Mouse (Mus musculus) erythroid progenitor cell, adult 5-6 weeks (primary cell): Measurements from ENCODE around the gene Cd55. TPM values are rescaled to one million over a fixed set of nuclear protein-coding genes. Genes with fewer than 3 reads are reported as not detected.
"Not testable (repeated sequence)": the region's sequence is repeated elsewhere in the genome, so short reads cannot be mapped to it uniquely, and the experiment has no call there.

Source experiments
- ATAC-seq: replicated peaks from 2 replicates; pipeline ENCODE4 v1.8.0; 2016; ENCODE audit warnings: moderate number of reproducible peaks, mild to moderate bottlenecking, moderate TSS enrichment, inconsistent platforms; ENCODE audit not compliant: poor library complexity, low FRiP score, severe bottlenecking
- total RNA-seq, 2 experiments: library from RNA; stranded (forward) in 1 of 2; stranded (reverse) in 1 of 2; fragments of 150-400 nt in 1 of 2; fragments of 186-747, 209-891 nt in 1 of 2; gene quantifications; 2 replicates each; pipeline versions ENCODE4 v1.2.3 to v1.2.4; 2015 to 2017; ENCODE audit warnings: low replicate concordance in 2 of 2

Cd55 gene
- total RNA-seq (2015; ENCODE audit: low replicate concordance) (249 and 282 TPM in 2 replicates), total RNA-seq (2017; ENCODE audit: low replicate concordance) (131 and 164 TPM in 2 replicates)

- ATAC-seq, result peak; percentile 93
These were observed at the start of gene Cd55 for GRCm38 (mm10) chr1:130462084-130462861. Gene Cd55 (minus strand): TSS chr1:130462744.

DNA sequence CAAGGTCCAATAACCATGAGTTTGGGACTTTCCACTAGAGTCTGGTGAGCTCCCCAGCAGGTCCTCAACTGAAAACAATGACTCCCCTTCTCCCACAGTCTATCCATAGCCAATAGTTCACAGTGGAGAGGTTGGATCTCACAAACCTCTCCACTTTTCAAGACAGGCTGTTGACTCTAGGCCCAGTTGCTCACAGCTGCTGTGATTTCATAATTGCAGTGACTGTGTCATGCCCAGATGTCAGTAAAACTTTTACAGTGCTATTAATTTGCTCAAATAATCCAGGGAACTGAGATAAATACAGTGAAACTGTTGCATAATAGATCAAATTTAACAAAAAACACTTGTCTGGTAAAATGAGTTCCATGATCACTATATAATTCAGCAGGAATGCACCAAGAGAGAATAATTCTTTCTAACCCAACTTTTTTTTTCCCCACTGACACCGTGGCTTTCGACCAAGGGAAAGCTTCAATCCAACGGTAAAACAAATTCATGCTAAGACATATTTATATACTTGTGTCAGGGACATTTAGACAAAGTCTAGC lies 49.4 kb upstream of the Cd55 start:
- ATAC-seq, result no peak

GRCm38 (mm10) chr1:130508957-130509350 lies 46.4 kb upstream of the Cd55 start:
- ATAC-seq, result no peak

- 0 out of 2 replicates have a peak, but pooled peaks have one; percentile 36 for ATAC-seq
These were observed 45.7 kb upstream of the Cd55 start for GRCm38 (mm10) chr1:130508030-130508956.

GRCm38 (mm10) chr1:130507408-130507807 lies 44.9 kb upstream of the Cd55 start:
- no peak for ATAC-seq

- ATAC-seq, result no peak
These were observed 37.4 kb upstream of the Cd55 start for GRCm38 (mm10) chr1:130499962-130500361.

- ATAC-seq, result no peak
These were observed 35.8 kb upstream of the Cd55 start for GRCm38 (mm10) chr1:130498331-130498730.

GRCm38 (mm10) chr1:130486816-130487545 lies 24.4 kb upstream of the Cd55 start:
- no peak for ATAC-seq

DNA sequence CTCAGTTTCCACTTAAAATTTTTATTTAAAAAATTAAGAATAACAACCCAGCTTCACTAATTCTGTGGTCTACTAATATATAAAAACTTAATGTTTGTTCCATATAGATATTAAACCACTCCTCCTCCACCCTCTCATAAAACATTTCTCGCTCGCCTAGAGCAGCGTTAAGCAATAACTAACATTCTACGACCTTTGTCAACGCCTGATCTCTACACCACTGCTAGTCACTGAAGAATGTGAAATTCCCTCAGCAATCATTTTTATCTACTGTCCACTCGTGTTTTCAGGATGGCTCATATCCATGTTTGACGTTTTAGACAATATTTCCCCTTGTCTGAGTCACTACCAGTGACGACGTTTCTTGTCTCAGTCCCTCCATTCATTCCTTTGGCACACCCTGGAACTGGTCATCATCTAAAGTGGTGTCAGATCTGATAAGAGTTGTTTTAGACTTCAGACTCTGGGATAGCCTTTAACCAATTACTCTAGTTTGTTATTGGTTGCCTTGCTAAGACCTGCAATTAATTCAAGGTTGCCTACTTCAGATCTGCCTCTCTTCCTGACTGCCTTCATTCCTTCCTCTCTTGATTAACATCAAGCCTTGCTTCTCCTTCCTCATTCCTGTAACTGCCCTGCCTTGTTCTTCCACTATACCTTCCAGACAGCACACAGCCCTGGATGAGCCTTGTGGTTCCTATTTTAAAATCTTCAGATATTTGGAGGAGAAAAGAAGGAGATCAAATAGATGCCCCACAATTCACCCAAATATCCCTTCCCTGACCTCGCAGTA lies 23.5 kb upstream of the Cd55 start:
- ATAC-seq, result no peak

DNA sequence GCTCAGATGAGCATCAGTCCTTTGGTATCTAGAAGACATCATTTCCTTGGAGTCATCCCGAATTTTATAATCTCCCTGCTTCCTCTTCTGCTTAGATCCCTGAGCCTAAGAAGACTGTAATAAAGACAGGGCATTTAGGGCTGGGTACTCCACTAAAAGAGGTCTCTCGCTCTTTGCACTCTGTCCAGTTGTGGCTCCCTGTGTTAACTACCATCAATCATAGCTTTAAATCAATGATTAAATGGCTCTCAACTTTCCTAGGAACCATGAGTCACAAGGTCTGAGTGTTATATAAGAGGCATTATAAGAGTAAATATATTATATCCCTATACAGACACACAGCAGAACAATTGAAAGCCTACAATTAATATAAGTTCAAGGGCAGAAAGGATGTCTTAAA lies 22.8 kb upstream of the Cd55 start:
- ATAC-seq, result no peak

DNA sequence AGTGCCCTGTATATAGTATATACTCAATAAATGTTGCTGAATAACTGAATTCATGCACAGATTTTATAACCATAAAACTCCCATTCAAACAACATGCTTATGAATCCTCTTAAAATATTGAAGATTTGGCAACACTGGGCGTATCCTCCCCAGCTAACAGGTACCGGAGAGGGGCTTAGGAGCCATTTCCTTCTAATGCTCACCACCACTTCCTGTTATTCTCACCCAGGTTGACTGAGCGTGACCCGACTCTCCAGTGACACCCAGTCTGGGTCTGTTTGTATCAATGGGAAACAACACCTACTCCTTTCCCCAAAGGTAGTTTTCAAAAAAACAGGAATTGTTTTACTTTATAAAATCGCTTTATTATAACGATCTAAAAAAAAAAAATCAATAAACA lies 12.4 kb upstream of the Cd55 start:
- ATAC-seq, result no peak

DNA sequence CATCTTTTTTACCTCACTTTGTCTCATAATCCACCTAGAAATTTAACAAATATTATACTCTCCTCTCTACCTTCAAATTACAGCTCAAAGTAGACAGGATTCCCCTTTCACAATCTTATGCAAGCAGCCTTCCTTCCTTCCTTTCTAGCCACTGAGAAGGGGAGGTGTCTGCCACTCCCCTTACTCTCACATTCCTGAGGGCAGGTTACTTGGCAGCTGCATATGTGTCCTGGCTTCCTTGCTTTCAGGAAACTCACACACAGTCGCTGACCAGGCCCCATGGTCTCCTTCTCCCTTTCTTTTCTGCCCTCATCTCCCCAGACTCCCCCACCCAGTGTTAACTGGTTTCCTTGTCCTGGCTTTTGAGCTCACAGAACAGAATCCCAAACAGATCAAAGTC lies 11.7 kb upstream of the Cd55 start:
- ATAC-seq, result no peak

DNA sequence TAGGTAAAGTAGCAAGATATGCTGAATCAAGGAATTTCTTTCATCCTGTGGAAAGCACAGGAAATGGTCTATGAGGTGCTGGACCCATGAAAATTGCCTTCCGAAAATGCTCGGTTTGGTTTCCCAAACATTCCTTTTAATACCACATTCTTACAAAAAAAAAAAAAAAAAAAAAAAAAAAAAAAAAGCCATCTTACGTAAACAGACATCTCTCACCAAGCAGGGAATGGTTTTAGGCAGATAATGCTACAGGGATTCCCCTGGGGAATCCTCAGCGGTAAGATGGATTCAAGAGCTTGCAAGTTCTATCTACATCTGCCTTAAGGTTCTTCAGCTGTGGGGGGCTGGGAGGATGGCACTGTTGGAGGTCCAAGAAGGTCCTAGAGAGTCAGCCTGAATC lies 7.5 kb upstream of the Cd55 start:
- no peak for ATAC-seq

DNA sequence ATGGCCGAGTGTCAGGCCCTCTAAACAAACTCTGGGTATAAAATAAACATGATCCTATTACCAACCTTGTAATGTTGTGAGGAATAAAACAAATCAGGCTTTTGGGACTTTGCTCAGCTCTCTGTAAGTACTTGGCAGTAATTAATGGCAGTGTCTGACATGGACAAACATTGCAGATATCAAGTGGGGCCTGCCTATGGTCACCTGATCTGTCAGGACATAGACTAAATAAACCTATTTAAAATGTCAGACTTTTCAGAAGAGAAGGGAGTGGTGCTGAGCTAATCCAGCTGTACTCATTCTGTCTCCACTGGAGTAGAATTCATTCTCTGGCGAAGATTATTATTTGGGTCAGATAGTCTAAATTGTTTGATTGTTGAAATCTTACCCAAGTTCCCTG lies 4.9 kb upstream of the Cd55 start:
- no peak for ATAC-seq

DNA sequence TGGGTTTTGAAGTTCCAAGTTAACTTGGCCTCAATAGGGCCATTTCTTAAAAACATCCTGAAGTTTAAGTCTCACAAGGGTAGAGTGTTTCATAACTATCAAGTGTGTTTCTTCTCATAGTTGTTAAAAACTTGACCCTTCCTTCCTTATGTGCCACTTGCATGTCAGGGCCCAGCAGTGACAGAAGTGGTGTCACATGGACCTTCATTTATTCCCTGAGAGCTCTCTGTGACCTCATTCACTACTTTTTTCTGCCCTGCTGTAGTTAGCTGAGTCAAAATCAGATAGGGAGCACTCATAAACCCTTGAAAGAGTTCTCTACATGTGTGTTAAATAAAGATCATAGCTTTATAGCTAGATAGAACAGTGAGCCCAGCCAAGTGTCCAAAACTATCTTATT lies 1.6 kb upstream of the Cd55 start:
- no peak for ATAC-seq

DNA sequence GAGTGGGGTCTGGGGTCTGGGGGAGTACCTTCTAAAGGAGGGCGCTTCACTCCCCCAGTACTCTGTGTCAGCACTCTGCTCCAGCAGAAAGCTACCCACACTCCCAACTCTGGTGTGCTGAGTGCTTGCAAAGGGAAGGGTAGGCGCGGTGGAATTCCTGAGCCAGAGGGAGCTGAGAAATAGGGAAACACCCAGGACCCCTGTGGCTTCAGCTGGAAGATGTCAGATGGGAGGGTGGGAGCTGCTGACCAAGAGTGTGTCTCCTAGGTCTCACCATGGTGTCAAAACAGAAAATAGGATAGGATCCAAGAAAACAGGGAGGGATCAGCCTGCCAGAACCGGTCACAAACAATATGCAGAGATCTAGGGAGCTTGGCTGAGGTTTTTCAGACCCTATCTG lies 323 bp upstream of the Cd55 start:
- ATAC-seq, result 0 out of 2 replicates have a peak, but pooled peaks have one; percentile 1

DNA sequence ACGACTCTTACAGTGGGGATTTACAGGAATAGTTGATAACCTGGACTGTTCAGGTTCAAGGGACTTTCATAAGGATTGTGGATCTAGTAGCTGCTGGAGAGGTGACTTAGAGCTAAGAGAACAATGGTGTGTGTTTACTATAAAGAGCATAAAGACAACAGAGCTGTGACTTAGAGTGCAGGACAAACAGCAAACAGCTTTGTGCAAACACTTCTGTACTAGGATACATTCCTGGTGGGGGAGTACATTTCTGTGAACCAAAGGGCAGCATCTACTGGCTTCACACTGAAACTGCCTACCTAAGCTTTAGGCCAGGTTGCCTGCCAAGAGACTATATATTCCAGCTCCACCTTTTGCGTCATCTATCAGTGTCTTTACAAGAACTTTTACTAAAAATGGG lies 7.4 kb downstream of the Cd55 start:
- no peak for ATAC-seq

- not testable (repeated sequence) for ATAC-seq
These were observed 19.6 kb downstream of the Cd55 start for GRCm38 (mm10) chr1:130442930-130443329.

- no peak for ATAC-seq
These were observed 31.6 kb downstream of the Cd55 start for GRCm38 (mm10) chr1:130430920-130431319.
